Mouse (Mus musculus) frontal cortex, postnatal 14 days (tissue): ENCODE data around the gene Tmpo.

Experiments
- DNase-seq, 2 experiments: peaks; one replicate each; pipeline ENCODE4 v3.0.0; 2022; ENCODE audit warnings: low spot score in 2 of 2

The Tmpo gene

DNA sequence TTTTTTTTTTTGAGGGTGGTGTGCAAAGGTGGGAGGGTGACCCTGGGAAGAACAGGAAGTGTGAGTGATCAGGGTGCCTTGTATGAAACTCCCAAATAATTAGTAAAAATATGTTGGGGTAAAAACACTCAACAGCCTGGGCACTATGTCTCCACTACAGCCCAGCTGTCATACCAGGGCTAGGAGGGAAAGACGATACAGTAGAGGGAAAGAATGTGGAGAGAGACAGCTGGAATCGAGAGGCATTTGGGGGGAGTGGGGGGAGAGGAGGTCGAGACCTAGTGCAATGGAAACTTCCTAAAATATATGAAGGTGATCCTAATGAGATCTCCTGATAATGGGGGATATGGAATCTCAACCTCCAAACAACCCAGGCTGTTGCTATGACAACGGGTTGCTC is 71.3 kb downstream of the Tmpo start:
- no peak for DNase-seq

DNA sequence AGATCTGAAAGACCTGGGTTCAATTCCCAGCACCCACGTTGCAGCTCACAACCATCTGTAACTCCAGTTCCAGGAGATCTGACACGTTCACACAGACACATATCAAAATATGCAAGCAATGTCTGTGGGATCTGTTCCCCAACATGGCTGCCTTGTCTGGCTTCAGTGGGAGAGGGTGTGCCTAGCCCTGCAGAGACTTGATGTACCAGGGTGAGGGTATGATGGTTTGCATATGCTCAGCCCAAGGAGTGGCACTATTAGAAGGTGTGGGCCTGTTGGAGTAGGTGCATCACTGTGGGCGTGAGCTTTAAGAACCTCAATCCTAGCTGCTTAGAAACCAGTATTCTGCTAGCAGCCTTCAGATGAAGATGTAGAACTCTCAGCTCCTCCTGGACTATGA is 75.1 kb downstream of the Tmpo start:
- DNase-seq: no peak

- DNase-seq: no peak
Observed at GRCm38 (mm10) chr10:91102799-91103590, 78.1 kb downstream of the Tmpo start.

GRCm38 (mm10) chr10:91101936-91102335 is 79.2 kb downstream of the Tmpo start:
- DNase-seq: no peak

DNA sequence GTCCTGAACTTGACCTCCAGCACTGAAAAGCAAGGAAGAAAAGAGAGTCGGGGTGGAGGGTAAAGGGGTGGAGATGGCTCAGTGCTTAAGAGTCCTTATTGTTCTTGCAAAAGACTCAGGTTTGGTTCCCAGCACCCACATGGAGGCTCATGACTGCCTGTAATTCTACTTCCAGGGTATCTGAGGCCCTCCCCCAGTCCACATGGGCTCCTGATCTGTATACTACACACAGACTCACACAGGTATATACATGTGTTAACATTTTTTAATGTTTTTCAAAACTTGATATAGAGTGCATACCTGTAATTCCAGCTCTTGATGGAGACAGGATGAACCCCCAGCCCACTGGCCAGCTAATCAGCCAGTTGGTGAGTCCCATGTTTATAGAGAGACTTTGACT is 81.0 kb downstream of the Tmpo start:
- no peak for DNase-seq

- DNase-seq: no peak
Observed at GRCm38 (mm10) chr10:91098056-91098455, 83.1 kb downstream of the Tmpo start.
